Mouse (Mus musculus) gastrocnemius, postnatal 14 days (tissue): ENCODE results near the gene Acbd4. TPM values are rescaled to one million over a fixed set of nuclear protein-coding genes. Genes with fewer than 3 reads are reported as not detected.

Source experiments
- DNase-seq: peaks from one replicate; pipeline ENCODE4 v3.0.0; 2021; ENCODE audit warnings: mixed read lengths
- intact Hi-C: fragments of 180-260 bp; cut with DNase I; formaldehyde crosslinking; loops from one replicate; pipeline ENCODE4 v1.15.1; 2025; ENCODE audit warnings: low total_unique reads
- total RNA-seq, 2 experiments: library from RNA; stranded (reverse); gene quantifications; 2 replicates each; pipeline ENCODE4 v1.2.3; 2021

Gene Acbd4
- total RNA-seq, 2 experiments from 2014 or later: 30.0 to 35.7 TPM

DNA sequence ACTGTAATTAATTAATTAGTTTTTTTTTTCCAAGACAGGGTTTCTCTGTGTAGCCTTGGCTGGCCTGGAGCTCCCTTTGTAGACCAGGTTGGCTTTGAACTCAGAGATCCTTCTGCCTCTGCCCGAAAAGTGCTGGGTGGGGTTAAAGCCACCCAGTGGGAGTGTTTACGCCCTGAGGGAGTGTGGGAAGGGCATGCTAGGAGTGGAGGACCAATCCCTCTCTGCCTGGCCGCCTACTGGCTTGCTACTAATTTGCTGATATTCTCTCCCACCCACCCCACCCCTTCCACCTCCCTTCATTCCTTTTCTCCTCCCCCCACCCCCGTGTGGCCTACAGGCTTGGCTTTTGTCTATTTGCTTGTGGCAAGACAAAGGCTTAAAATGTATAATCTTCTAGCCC lies 4.9 kb downstream of the Acbd4 start:
- intact Hi-C loops: no loop called here

DNA sequence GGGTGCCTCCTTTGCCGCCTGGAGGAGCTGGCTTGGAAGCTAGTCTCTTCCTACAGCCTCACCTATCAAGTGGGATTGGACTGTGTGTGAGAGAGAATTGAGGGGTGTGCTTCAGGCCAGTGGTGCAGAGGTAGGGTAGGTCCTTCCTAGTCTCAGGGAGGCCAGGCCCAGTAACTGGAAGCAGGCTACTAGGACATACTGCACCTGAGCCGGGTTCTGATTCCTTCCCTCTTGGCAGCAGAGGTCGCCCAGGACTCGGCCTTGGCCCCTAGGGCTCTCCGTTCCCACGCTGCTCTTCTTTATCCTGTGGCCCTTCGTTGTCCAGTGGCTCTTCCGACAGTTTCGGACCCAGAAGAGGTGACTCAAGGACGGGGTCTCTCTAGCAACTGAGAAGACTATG lies 9.8 kb downstream of the Acbd4 start:
- intact Hi-C loops: no loop called here
- no peak for DNase-seq

More for the DNA sequence above, 4.9 kb downstream of the Acbd4 start:
- DNase-seq: no peak

GRCm38 (mm10) chr11:103111881-103112551 lies 10.5 kb downstream of the Acbd4 start:
- intact Hi-C loops: no loop called here
- DNase-seq: peak; percentile 83

DNA sequence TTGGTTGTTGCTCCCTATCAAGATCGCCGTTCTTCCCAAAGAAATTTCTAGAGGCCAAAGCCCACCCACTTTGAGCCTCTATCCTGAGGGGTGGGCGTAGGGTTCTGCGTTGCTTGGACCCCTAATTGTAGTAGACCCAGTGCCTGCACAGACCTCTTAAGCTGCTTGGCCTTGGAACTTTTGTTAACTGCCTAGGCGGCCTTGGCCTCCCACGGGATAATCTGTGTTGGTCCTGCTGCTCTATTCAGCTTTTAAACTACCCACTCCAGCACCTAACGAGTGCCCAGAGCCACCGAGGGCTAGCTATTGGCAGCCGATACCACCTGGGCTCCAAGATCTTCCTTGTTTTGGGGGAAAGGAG lies 11.1 kb downstream of the Acbd4 start:
- intact Hi-C loops: no loop called here
- DNase-seq: no peak

GRCm38 (mm10) chr11:103113005-103113404 lies 11.5 kb downstream of the Acbd4 start:
- intact Hi-C loops: no loop called here
- no peak for DNase-seq

DNA sequence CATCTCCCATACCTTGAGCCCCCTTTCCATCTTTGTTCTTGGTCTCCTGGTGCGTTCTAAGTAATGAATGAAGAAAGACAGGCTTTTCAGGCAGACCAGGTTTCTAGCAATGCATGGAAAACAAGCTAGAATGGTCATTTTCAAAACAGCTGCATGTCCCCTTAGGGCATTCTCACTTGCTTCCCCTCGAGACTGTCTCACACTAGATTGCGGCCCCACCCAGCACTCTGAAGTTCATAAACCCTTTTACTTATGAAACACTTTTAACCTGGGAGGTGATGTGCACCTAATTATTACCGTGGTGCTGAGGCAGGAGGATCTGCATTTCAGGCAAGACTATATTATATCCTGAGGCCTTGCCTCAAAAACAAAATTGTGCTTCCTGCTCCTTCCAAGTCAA lies 12.3 kb downstream of the Acbd4 start:
- intact Hi-C loops: no loop called here
- DNase-seq: no peak

DNA sequence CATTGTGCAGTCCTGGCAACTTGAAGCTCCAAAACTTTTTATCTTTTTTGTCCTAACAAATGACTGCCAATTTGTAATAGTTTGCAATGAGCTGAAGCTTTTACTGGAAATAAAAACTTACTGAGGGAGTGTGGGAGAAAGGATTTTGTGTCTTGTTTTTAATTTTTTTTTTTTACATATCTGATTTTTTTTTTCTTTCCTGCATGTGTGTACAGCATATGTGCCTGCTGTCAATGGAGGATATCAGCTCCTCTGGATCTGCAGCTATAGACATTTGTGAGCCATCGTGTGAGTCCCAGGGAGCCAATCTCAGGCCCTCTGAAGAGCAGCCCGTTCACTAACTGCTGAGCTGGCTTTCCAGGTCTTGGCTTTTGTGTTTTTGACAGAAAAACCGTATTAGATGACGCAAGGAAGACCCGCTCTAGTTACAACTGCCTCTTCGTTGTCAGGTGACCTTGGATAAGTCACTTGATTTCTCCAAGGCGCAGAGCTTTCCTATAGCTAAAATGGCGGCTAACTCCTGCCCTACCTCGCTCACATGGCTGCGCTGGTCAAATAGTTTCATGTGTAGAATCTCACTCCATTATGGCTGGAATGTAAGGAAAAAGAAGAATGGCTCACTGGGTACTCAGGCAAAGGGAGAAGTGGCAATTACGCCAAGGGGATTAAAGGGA lies 12.9 kb downstream of the Acbd4 start:
- intact Hi-C loops: no loop called here
- DNase-seq: no peak

DNA sequence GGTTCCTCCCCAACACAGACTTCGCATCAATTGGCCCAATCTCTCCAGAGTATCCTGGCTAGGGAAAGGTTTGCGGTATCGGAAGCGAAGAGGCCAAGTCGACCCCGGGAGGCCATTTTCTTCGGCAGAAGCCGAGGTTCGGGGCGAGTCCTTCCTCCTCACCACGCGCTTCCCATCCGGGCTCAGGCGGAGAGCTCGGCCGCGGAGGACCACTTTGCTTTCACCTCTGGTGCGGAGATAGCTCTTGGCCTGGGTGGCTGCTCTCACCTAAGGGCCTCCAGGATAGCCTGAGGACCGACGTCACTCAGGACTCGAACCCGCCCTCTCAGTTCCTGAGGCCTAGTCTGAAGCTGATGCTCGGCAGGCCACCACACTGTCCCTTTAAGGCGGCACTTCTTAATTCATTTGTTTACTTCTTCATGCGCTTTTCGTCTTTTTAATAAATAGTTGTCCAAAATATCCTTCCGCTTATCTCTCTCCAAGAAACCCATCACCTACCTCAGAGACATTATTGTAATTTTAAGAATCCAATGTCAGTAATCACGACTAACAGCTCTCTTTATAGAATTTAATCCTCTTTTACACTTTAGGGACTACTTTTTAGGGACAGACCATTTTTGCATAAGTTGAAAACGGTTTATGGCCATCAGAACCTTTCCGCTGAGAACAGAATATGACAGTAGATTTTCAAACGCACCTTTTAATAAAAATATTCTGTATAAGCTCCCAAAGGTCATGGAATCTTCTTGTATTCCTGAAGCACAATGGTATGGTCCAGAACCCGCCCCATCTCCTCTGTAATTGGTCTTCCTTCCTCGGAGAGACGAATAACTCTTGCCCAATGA lies 13.9 kb downstream of the Acbd4 start:
- intact Hi-C loops: no loop called here
- DNase-seq: peak; percentile 78

GRCm38 (mm10) chr11:103116008-103116818 lies 14.7 kb downstream of the Acbd4 start, which contains the start of gene Hexim1:
Gene Hexim1, plus strand, starts transcription at chr11:103116231.
- peak; percentile 100 for DNase-seq
- intact Hi-C loops: no loop called here

DNA sequence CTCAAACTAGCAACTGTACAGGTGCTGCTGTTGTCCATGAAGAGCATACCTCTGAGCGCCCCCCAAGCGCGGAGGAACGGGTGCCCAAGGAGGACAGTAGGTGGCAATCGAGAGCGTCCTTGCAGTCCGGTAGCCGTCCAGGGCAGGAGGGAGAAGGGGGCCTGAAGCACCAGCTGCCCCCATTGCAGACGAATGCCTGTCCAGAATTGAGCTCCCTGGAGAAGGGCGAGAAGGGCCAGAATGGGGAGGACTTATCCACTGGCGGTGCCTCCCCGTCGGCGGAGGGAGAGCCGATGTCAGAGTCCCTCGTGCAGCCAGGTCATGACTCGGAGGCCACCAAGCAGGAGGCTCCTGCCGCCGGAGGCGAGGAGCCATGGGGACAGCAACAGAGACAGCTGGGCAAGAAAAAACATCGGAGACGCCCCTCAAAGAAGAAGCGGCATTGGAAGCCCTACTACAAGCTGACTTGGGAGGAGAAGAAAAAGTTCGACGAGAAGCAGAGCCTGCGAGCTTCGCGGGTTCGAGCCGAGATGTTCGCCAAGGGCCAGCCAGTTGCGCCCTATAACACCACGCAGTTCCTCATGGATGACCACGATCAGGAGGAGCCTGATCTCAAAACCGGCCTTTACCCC lies 15.6 kb downstream of the Acbd4 start:
- intact Hi-C loops: no loop called here
- peak; percentile 83 for DNase-seq

- DNase-seq: no peak
- intact Hi-C loops: no loop called here
These were observed 16.1 kb downstream of the Acbd4 start for GRCm38 (mm10) chr11:103117591-103118009.

DNA sequence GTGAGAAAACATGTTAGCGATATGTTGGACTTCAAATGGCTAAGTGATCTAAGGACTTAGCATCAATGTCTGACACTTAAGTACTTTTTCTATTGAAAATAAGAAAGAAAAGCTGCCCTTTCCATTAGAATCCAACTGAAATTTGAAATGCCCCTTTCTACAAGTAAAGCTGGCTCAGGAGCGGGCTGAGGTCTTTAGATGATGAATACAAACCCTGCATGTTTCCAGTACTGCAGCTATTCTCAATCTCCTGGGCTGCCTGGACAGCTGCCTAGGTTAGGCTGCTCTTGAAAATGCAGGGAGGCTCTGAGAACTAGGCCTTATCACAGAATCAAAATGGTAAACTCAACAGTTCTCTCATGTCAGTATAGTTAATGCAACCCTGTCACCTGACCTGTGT lies 17.4 kb downstream of the Acbd4 start:
- intact Hi-C loops: no loop called here
- DNase-seq: no peak

DNA sequence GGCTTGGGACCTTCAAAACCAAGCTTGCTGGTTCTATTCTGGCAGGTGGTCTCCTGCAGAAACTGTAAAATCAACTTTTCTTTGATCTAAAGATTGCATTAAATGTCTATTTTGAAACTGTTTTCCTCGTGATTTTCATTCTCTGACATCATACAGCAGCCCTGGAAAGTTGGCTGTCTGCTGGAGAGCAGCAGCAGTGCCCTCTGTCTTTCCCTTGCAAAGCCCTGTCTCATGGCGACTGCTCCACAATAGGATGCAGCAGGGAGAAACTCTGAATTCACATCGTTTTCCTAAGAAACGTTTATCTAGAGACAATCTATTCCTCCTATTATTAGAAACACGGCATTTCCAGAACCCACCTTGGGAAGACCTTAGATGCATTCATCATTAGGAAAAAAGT lies 18.1 kb downstream of the Acbd4 start:
- DNase-seq: no peak
- intact Hi-C loops: loop anchor here (5.0 kb wide), 1 partner anchor 38 kb away; no protein-coding TSS in a partner anchor

- intact Hi-C loops: loop anchor here (5.0 kb wide), 1 partner anchor 37 kb away; no protein-coding TSS in a partner anchor
- no peak for DNase-seq
These were observed 18.8 kb downstream of the Acbd4 start for GRCm38 (mm10) chr11:103120315-103120714.

GRCm38 (mm10) chr11:103131701-103132575 lies 30.5 kb downstream of the Acbd4 start, which contains the start of gene Hexim2:
Gene Hexim2, plus strand, starts transcription at chr11:103132429.
- DNase-seq: peak; percentile 75
- intact Hi-C loops: no loop called here

DNA sequence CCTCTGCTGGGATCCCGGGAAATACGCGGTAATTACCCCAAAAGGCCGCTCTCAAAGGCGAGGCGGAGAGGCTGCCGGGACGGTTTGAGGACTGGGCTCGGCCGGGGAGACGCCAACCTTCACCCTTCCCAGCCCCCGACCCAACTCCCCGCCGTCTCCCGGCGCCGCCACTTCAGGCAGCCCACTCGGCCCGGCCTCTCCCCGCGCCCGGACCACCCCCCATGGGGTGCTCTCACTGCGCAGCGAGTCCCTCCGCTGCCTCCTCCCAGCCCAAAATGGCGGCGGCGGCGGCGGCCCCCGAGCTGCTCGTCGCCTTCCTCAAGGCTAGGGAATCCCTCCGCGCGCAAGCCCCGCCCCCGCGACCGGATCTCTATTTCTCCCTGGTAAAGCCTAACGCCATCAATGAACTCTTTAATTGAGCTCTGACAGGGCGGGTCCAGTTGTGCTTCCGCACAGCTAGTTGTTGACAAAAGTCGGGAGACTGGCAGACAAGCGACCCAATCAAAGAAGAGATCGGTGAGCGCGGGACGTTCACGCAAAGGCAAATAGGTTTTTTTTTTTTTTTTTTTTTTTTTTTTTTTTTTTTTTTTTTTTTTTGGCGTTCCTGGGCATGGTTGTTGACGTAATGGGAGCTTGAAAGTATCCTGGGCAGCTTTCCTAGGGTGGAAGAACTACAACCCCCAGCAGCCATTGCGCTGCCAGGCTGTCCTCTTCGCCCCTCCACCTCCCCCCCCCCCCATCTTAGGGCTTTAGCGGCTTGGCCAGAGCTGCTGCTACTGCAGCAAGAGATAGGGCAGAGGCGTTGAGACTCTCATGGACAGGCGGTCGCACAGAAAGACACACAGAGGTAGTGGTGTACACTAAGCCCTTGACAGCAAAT lies 31.3 kb downstream of the Acbd4 start:
- intact Hi-C loops: no loop called here
- DNase-seq: peak; percentile 100
